Mouse (Mus musculus) embryonic fibroblast, embryonic 13.5 days (primary cell): ENCODE results near the gene Gfra1. TPM values are rescaled to one million over a fixed set of nuclear protein-coding genes. Genes with fewer than 3 reads are reported as not detected.

ENCODE experiments used
- H3K27ac ChIP-seq: 2 replicates; pipeline ENCODE4 v1.5.1; 2012; ENCODE audit warnings: low read length, control low read depth, inconsistent platforms; ENCODE audit not compliant: insufficient read depth
- H3K4me1 ChIP-seq: 2 replicates; pipeline ENCODE4 v1.6.1; 2011; ENCODE audit warnings: low read length; ENCODE audit not compliant: control insufficient read depth, insufficient read depth
- H3K4me3 ChIP-seq: 2 replicates; pipeline ENCODE4 v1.5.1; 2011; ENCODE audit warnings: mild to moderate bottlenecking, control low read depth, low read length; ENCODE audit not compliant: insufficient read depth
- CTCF ChIP-seq: IDR thresholded peaks from 2 replicates; pipeline ENCODE4 v1.5.1; 2011; ENCODE audit warnings: mild to moderate bottlenecking, control low read depth, low read length, moderate library complexity, borderline replicate concordance; ENCODE audit not compliant: insufficient read depth
- POLR2A ChIP-seq: IDR thresholded peaks from 2 replicates; pipeline ENCODE4 v1.6.1; 2011; ENCODE audit warnings: low read depth, mild to moderate bottlenecking, control low read depth, low read length, moderate library complexity
- polyA plus RNA-seq: library from polyadenylated mRNA; stranded (reverse); fragments of >200 nt; gene quantifications from 2 replicates; pipeline ENCODE4 v1.2.4, GENCODE M21; 2011; ENCODE audit warnings: low read depth; ENCODE audit not compliant: missing spikeins, insufficient read length

Gfra1 gene
- polyA plus RNA-seq, 1 experiment = 26.6 TPM

GRCm38 (mm10) chr19:58460361-58461022, 4.8 kb upstream of the Gfra1 start:
- no peak overlapping the region for H3K27ac ChIP-seq
- peaks cover 2% of the 10 kb centered on the region; the same call in 1 of the 2 replicates for H3K4me1 ChIP-seq
- no peak overlapping the region for H3K4me3 ChIP-seq
- TF ChIP-seq CTCF (no peak), POLR2A (no peak)

- H3K27ac ChIP-seq = no peak overlapping the region
- H3K4me3 ChIP-seq = no peak overlapping the region
- peaks cover 2% of the 10 kb centered on the region for H3K4me1 ChIP-seq
- no peak for TF ChIP-seq CTCF
- no peak for TF ChIP-seq POLR2A
Observed at GRCm38 (mm10) chr19:58456491-58457061, 867 bp upstream of the Gfra1 start.

- TF ChIP-seq CTCF (0 out of 2 replicates have a peak, but pooled peaks have one; percentile 5), POLR2A (no peak)
Observed at GRCm38 (mm10) chr19:58455061-58455495, 631 bp downstream of the Gfra1 start.

GRCm38 (mm10) chr19:58454261-58455060, 1.2 kb downstream of the Gfra1 start:
- H3K27ac ChIP-seq = no peak overlapping the region
- TF ChIP-seq POLR2A = no peak
- no peak for TF ChIP-seq CTCF
- peak overlapping the region; percentile 68 for H3K4me3 ChIP-seq
- peaks cover 5% of the 10 kb centered on the region for H3K4me1 ChIP-seq

More at GRCm38 (mm10) chr19:58455061-58455495, 631 bp downstream of the Gfra1 start:
- H3K27ac ChIP-seq = no peak overlapping the region
- peaks cover 5% of the 10 kb centered on the region for H3K4me1 ChIP-seq
- H3K4me3 ChIP-seq = peak overlapping the region; percentile 68

- peak overlapping the region; percentile 68 for H3K4me3 ChIP-seq
- TF ChIP-seq POLR2A = no peak
- TF ChIP-seq CTCF = no peak
- peaks cover 3% of the 10 kb centered on the region for H3K4me1 ChIP-seq
- H3K27ac ChIP-seq = no peak overlapping the region
Observed at GRCm38 (mm10) chr19:58453581-58453980, 2.1 kb downstream of the Gfra1 start.

GRCm38 (mm10) chr19:58452941-58453551, 2.7 kb downstream of the Gfra1 start:
- Histone ChIP-seq H3K4me1 (peaks cover 3% of the 10 kb centered on the region), H3K4me3 (peak overlapping the region; percentile 68), H3K27ac (no peak overlapping the region)
- TF ChIP-seq POLR2A = no peak
- TF ChIP-seq CTCF = no peak

- TF ChIP-seq POLR2A (no peak), CTCF (no peak)
- Histone ChIP-seq H3K27ac (no peak overlapping the region), H3K4me3 (no peak overlapping the region), H3K4me1 (peaks cover 3% of the 10 kb centered on the region)
Observed at GRCm38 (mm10) chr19:58452178-58452819, 3.4 kb downstream of the Gfra1 start.

GRCm38 (mm10) chr19:58451323-58451722, 4.4 kb downstream of the Gfra1 start:
- H3K27ac ChIP-seq = peak overlapping the region; percentile 55; the same call in 1 of the 2 replicates
- peaks cover 3% of the 10 kb centered on the region for H3K4me1 ChIP-seq
- TF ChIP-seq CTCF (no peak), POLR2A (no peak)
- H3K4me3 ChIP-seq = no peak overlapping the region

- Histone ChIP-seq H3K4me1 (peaks cover 3% of the 10 kb centered on the region), H3K4me3 (no peak overlapping the region), H3K27ac (0 out of 2 replicates have a peak overlapping the region, but pooled peaks have one; percentile 19)
- no peak for TF ChIP-seq CTCF
Observed at GRCm38 (mm10) chr19:58450716-58451115, 5.0 kb downstream of the Gfra1 start.
